Mouse (Mus musculus) lung, postnatal 0 days (tissue): ENCODE data around the gene B4galt7.

Source experiments
- CTCF ChIP-seq: IDR thresholded peaks from 2 replicates; pipeline ENCODE4 v1.5.1; 2016; ENCODE audit warnings: antibody characterized with exemption, mild to moderate bottlenecking
- EP300 ChIP-seq: IDR thresholded peaks from 2 replicates; pipeline ENCODE4 v1.6.1; 2016; ENCODE audit warnings: antibody characterized with exemption, mild to moderate bottlenecking, control low read depth

- TF ChIP-seq EP300 (no peak), CTCF (no peak)
Observed at GRCm38 (mm10) chr13:55600657-55601056, 961 bp downstream of the B4galt7 start.
